Mouse (Mus musculus): ENCODE measurements around the gene Atxn10.

GRCm38 (mm10) chr15:85477584-85477983 is 141.5 kb downstream of the Atxn10 start:
- TF ChIP-seq CTCF (IDR thresholded peaks at IDR 0.05; ENCODE audit: low read depth): peak; percentile 75
- no peak for TF ChIP-seq EP300 (IDR thresholded peaks at IDR 0.05; ENCODE audit: low read depth)

All from heart, postnatal 0 days (tissue).